Mouse (Mus musculus) heart, embryonic 15.5 days (tissue): ENCODE results near the gene Mdga2. TPM values are rescaled to one million over a fixed set of nuclear protein-coding genes. Genes with fewer than 3 reads are reported as not detected.

Source experiments
- ATAC-seq: fragments of 200-750 bp; cut with Nextera tagmentation; replicated peaks from 2 replicates; pipeline ENCODE4 v1.8.0; 2017; ENCODE audit warnings: low read depth, moderate TSS enrichment; ENCODE audit not compliant: insufficient number of reproducible peaks, insufficient read depth, low FRiP score
- H3K27ac ChIP-seq: fragments of 300-500 bp; sonication (generic); 2 replicates; pipeline ENCODE4 v1.5.1; 2015; ENCODE audit warnings: mild to moderate bottlenecking, inconsistent platforms
- H3K27me3 ChIP-seq: fragments of 300-500 bp; sonication (generic); 2 replicates; pipeline ENCODE4 v1.6.1; 2015; ENCODE audit warnings: inconsistent platforms
- H3K36me3 ChIP-seq: fragments of 300-500 bp; sonication (generic); 2 replicates; pipeline ENCODE4 v1.6.1; 2015; ENCODE audit warnings: mild to moderate bottlenecking, inconsistent platforms
- H3K4me1 ChIP-seq: fragments of 300-500 bp; sonication (generic); replicated peaks from 2 replicates; pipeline ENCODE4 v1.6.1; 2015; ENCODE audit warnings: inconsistent platforms
- H3K4me2 ChIP-seq: fragments of 300-500 bp; sonication (generic); 2 replicates; pipeline ENCODE4 v1.6.1; 2015; ENCODE audit warnings: inconsistent platforms, mild to moderate bottlenecking, moderate library complexity
- H3K4me3 ChIP-seq: fragments of 300-500 bp; sonication (generic); 2 replicates; pipeline ENCODE4 v1.5.1; 2015; ENCODE audit warnings: mild to moderate bottlenecking, inconsistent platforms
- H3K9ac ChIP-seq: fragments of 300-500 bp; sonication (generic); 2 replicates; pipeline ENCODE4 v1.6.1; 2015; ENCODE audit warnings: mild to moderate bottlenecking, inconsistent platforms
- H3K9me3 ChIP-seq: fragments of 300-500 bp; sonication (generic); replicated peaks from 2 replicates; pipeline ENCODE4 v1.6.1; 2016; ENCODE audit warnings: inconsistent platforms
- WGBS: fragments of 180-500 bp; shearing (Covaris S2); methylation state at CpG from one replicate; pipeline ENCODE4 v1.1.7; 2015; ENCODE audit warnings: mixed read lengths; 5-methylcytosine and 5-hydroxymethylcytosine counted together
- polyA plus RNA-seq: library from polyadenylated mRNA; unstranded; fragments of >200 nt; fragmentation: Nextera tagmentation; extraction: Ambion mirVana; gene quantifications from 2 replicates; pipeline ENCODE4 v1.2.1, GENCODE M21; 2015

Mdga2 gene
- polyA plus RNA-seq, 1 experiment from 2014 or later: 0.39 TPM

- 81% methylated on average over 3 of the region's 3 CpGs for WGBS
- no peak overlapping the region for H3K9ac ChIP-seq
- ATAC-seq: no peak
- H3K36me3 ChIP-seq: no peaks in the 10 kb centered on the region
- no peaks in the 10 kb centered on the region for H3K9me3 ChIP-seq
- no peaks in the 10 kb centered on the region for H3K4me1 ChIP-seq
- H3K4me2 ChIP-seq: no peak overlapping the region
- H3K4me3 ChIP-seq: no peak overlapping the region
- no peaks in the 10 kb centered on the region for H3K27me3 ChIP-seq
- no peak overlapping the region for H3K27ac ChIP-seq
Measured at GRCm38 (mm10) chr12:66679558-66679957, 542.8 kb downstream of the Mdga2 start.

GRCm38 (mm10) chr12:66648605-66649552 lies 573.5 kb downstream of the Mdga2 start:
- no peak overlapping the region for H3K4me2 ChIP-seq
- 64% methylated on average over 12 of the region's 12 CpGs for WGBS
- no peak for ATAC-seq
- no peak overlapping the region for H3K9ac ChIP-seq
- no peaks in the 10 kb centered on the region for H3K9me3 ChIP-seq
- H3K4me1 ChIP-seq: no peaks in the 10 kb centered on the region
- no peaks in the 10 kb centered on the region for H3K36me3 ChIP-seq
- H3K4me3 ChIP-seq: no peak overlapping the region
- no peaks in the 10 kb centered on the region for H3K27me3 ChIP-seq
- no peak overlapping the region for H3K27ac ChIP-seq

GRCm38 (mm10) chr12:66640408-66640807 lies 581.9 kb downstream of the Mdga2 start:
- no peak overlapping the region for H3K27ac ChIP-seq
- H3K9me3 ChIP-seq: no peaks in the 10 kb centered on the region
- H3K4me3 ChIP-seq: no peak overlapping the region
- WGBS: 54% methylated on average over 1 of the region's 1 CpGs
- H3K4me2 ChIP-seq: no peak overlapping the region
- no peaks in the 10 kb centered on the region for H3K27me3 ChIP-seq
- H3K4me1 ChIP-seq: no peaks in the 10 kb centered on the region
- H3K9ac ChIP-seq: no peak overlapping the region
- ATAC-seq: no peak
- H3K36me3 ChIP-seq: no peaks in the 10 kb centered on the region

- Histone ChIP-seq H3K27me3 (no peaks in the 10 kb centered on the region), H3K4me2 (no peak overlapping the region), H3K4me3 (no peak overlapping the region), H3K9me3 (no peaks in the 10 kb centered on the region), H3K36me3 (no peaks in the 10 kb centered on the region), H3K27ac (no peak overlapping the region), H3K4me1 (no peaks in the 10 kb centered on the region), H3K9ac (no peak overlapping the region)
- 68% methylated on average over 3 of the region's 3 CpGs for WGBS
- no peak for ATAC-seq
Measured at GRCm38 (mm10) chr12:66619944-66620343, 602.4 kb downstream of the Mdga2 start.

GRCm38 (mm10) chr12:66591617-66592230 lies 630.6 kb downstream of the Mdga2 start:
- Histone ChIP-seq H3K4me2 (no peak overlapping the region), H3K4me3 (no peak overlapping the region), H3K27me3 (no peaks in the 10 kb centered on the region), H3K9me3 (no peaks in the 10 kb centered on the region), H3K9ac (no peak overlapping the region), H3K36me3 (no peaks in the 10 kb centered on the region), H3K4me1 (no peaks in the 10 kb centered on the region), H3K27ac (no peak overlapping the region)
- 44% methylated on average over 1 of the region's 1 CpGs for WGBS
- ATAC-seq: no peak

- no peak overlapping the region for H3K4me2 ChIP-seq
- WGBS: 67% methylated on average over 1 of the region's 1 CpGs
- no peak overlapping the region for H3K27ac ChIP-seq
- H3K9ac ChIP-seq: no peak overlapping the region
- H3K4me1 ChIP-seq: no peaks in the 10 kb centered on the region
- no peaks in the 10 kb centered on the region for H3K36me3 ChIP-seq
- H3K27me3 ChIP-seq: no peaks in the 10 kb centered on the region
- ATAC-seq: no peak
- no peaks in the 10 kb centered on the region for H3K9me3 ChIP-seq
- H3K4me3 ChIP-seq: no peak overlapping the region
Measured at GRCm38 (mm10) chr12:66565396-66565795, 657.0 kb downstream of the Mdga2 start.

GRCm38 (mm10) chr12:66556846-66557245 lies 665.5 kb downstream of the Mdga2 start:
- Histone ChIP-seq H3K36me3 (no peaks in the 10 kb centered on the region), H3K9me3 (no peaks in the 10 kb centered on the region), H3K9ac (no peak overlapping the region), H3K4me2 (no peak overlapping the region), H3K4me3 (no peak overlapping the region), H3K27ac (no peak overlapping the region), H3K4me1 (no peaks in the 10 kb centered on the region), H3K27me3 (no peaks in the 10 kb centered on the region)
- no peak for ATAC-seq
- WGBS: 71% methylated on average over 3 of the region's 3 CpGs

- no peaks in the 10 kb centered on the region for H3K36me3 ChIP-seq
- ATAC-seq: no peak
- H3K27ac ChIP-seq: no peak overlapping the region
- H3K4me1 ChIP-seq: no peaks in the 10 kb centered on the region
- H3K9ac ChIP-seq: no peak overlapping the region
- 55% methylated on average over 2 of the region's 2 CpGs for WGBS
- no peaks in the 10 kb centered on the region for H3K27me3 ChIP-seq
- H3K4me2 ChIP-seq: no peak overlapping the region
- H3K9me3 ChIP-seq: no peaks in the 10 kb centered on the region
- no peak overlapping the region for H3K4me3 ChIP-seq
Measured at GRCm38 (mm10) chr12:66556178-66556820, 666.0 kb downstream of the Mdga2 start.

GRCm38 (mm10) chr12:66524973-66525372 lies 697.4 kb downstream of the Mdga2 start:
- H3K27ac ChIP-seq: no peak overlapping the region
- no peaks in the 10 kb centered on the region for H3K4me1 ChIP-seq
- H3K27me3 ChIP-seq: no peaks in the 10 kb centered on the region
- H3K4me2 ChIP-seq: no peak overlapping the region
- H3K9ac ChIP-seq: no peak overlapping the region
- ATAC-seq: no peak
- H3K36me3 ChIP-seq: no peaks in the 10 kb centered on the region
- 42% methylated on average over 2 of the region's 2 CpGs for WGBS
- H3K4me3 ChIP-seq: no peak overlapping the region
- no peaks in the 10 kb centered on the region for H3K9me3 ChIP-seq

- no peak overlapping the region for H3K4me3 ChIP-seq
- no peak overlapping the region for H3K9ac ChIP-seq
- H3K4me2 ChIP-seq: no peak overlapping the region
- H3K4me1 ChIP-seq: no peaks in the 10 kb centered on the region
- H3K36me3 ChIP-seq: no peaks in the 10 kb centered on the region
- 58% methylated on average over 4 of the region's 4 CpGs for WGBS
- H3K27me3 ChIP-seq: no peaks in the 10 kb centered on the region
- no peak overlapping the region for H3K27ac ChIP-seq
- H3K9me3 ChIP-seq: no peaks in the 10 kb centered on the region
- ATAC-seq: no peak
Measured at GRCm38 (mm10) chr12:66499258-66499657, 723.1 kb downstream of the Mdga2 start.

- Histone ChIP-seq H3K4me2 (no peak overlapping the region), H3K9ac (no peak overlapping the region), H3K36me3 (no peaks in the 10 kb centered on the region), H3K27ac (no peak overlapping the region), H3K4me1 (no peaks in the 10 kb centered on the region), H3K4me3 (no peak overlapping the region), H3K27me3 (no peaks in the 10 kb centered on the region), H3K9me3 (no peaks in the 10 kb centered on the region)
- 67% methylated on average over 4 of the region's 4 CpGs for WGBS
- ATAC-seq: no peak
Measured at GRCm38 (mm10) chr12:66470868-66471267, 751.5 kb downstream of the Mdga2 start.
